Mouse (Mus musculus) liver, postnatal 0 days (tissue): ENCODE data around the gene Jkamp.
A peak's percentile ranks its signal among the peaks of the same experiment; 100 is the strongest.

Source experiments
- CTCF ChIP-seq: sonication (generic); IDR thresholded peaks from 2 replicates; pipeline ENCODE4 v1.5.1; 2016; ENCODE audit warnings: antibody characterized with exemption, low read depth
- EP300 ChIP-seq: IDR thresholded peaks from 2 replicates; pipeline ENCODE4 v1.6.1; 2016; ENCODE audit warnings: antibody characterized with exemption, low read depth, mild to moderate bottlenecking

DNA sequence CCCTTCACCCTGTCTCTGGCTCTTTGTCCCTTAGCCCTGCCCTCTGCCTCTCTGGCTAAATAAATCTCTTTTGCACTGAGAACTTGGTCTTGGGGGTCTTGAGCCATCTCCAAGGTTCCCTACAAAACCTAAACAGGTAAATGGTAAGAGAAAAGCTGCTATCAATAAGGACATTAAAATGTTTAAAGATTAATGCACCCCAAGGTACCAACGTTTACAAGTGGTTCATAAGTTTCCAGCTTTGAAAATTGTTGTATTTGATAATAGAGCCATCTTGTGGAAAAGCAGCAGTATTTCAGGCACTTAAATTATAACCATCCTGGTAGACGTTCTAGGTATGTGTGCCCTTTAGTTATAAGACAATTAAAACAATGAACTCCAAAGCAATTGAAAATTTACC is 37.9 kb upstream of the Jkamp start:
- TF ChIP-seq CTCF, result peak; percentile 66
- TF ChIP-seq EP300, result no peak
